Mouse (Mus musculus): ENCODE results near the gene Smok2b. TPM values are rescaled to one million over a fixed set of nuclear protein-coding genes. Genes with fewer than 3 reads are reported as not detected.
"Not testable (repeated sequence)": the region's sequence is repeated elsewhere in the genome, so short reads cannot be mapped to it uniquely, and the experiment has no call there.

The Smok2b gene
- not detected in 2 replicates for polyA plus RNA-seq (2014; fragmentation: Nextera tagmentation; extraction: Ambion mirVana)

DNA sequence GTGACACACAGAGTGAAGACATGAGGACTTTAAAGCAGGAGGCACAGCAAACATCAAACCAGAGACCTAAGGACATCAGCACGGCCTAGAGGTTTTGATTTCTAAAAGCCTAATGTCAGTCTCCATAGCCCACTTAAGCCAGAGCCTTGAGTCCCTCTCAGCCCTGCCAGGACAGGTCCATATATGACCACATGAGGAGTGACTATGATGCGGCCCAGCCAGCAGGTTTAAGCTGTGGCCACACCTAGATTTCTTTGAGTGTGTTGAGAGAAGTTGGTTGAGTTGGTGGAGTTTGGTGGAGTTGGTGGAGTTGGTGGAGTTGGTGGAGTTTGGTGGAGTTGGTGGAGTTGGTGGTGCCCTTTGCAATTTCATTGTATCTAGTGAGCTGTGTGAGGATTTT is at the start of gene Smok2b:
Gene Smok2b, plus strand, starts transcription at position 301 of the 400 bp plus-strand sequence.
- DNase-seq; H3K9ac ChIP-seq; H3K36me3 ChIP-seq (ENCODE audit: insufficient read depth); ATAC-seq (ENCODE audit: insufficient read depth); H3K27me3 ChIP-seq (ENCODE audit: insufficient read depth, low read length); H3K27ac ChIP-seq (ENCODE audit: low read depth); H3K4me3 ChIP-seq (ENCODE audit: low read depth, low read length); H3K4me1 ChIP-seq (ENCODE audit: insufficient read depth); H3K4me2 ChIP-seq: not testable (repeated sequence)
- 79% methylated on average over 2 of the region's 2 CpGs for WGBS
- H3K9me3 ChIP-seq (ENCODE audit: low read depth, low read length): peaks cover 67% of the 10 kb centered on the region

GRCm38 (mm10) chr17:13180491-13180890 is 49.6 kb upstream of the Smok2b start:
- not testable (repeated sequence) for H3K4me3 ChIP-seq (ENCODE audit: low read depth, low read length); H3K36me3 ChIP-seq (ENCODE audit: insufficient read depth); H3K27me3 ChIP-seq (ENCODE audit: insufficient read depth, low read length); ATAC-seq (ENCODE audit: insufficient read depth); DNase-seq; H3K9ac ChIP-seq; H3K27ac ChIP-seq (ENCODE audit: low read depth); H3K9me3 ChIP-seq (ENCODE audit: low read depth, low read length); H3K4me1 ChIP-seq (ENCODE audit: insufficient read depth); H3K4me2 ChIP-seq
- 86% methylated on average over 5 of the region's 5 CpGs for WGBS

GRCm38 (mm10) chr17:13182712-13183111 is 47.3 kb upstream of the Smok2b start:
- H3K27me3 ChIP-seq (ENCODE audit: insufficient read depth, low read length); DNase-seq; H3K4me1 ChIP-seq (ENCODE audit: insufficient read depth); ATAC-seq (ENCODE audit: insufficient read depth); H3K27ac ChIP-seq (ENCODE audit: low read depth); H3K36me3 ChIP-seq (ENCODE audit: insufficient read depth); H3K4me2 ChIP-seq; H3K9ac ChIP-seq; H3K9me3 ChIP-seq (ENCODE audit: low read depth, low read length); H3K4me3 ChIP-seq (ENCODE audit: low read depth, low read length): not testable (repeated sequence)
- WGBS: 47% methylated on average over 2 of the region's 4 CpGs

GRCm38 (mm10) chr17:13184514-13184913 is 45.5 kb upstream of the Smok2b start:
- not testable (repeated sequence) for H3K9me3 ChIP-seq (ENCODE audit: low read depth, low read length)

GRCm38 (mm10) chr17:13186541-13186940 is 43.5 kb upstream of the Smok2b start:
- not testable (repeated sequence) for H3K4me1 ChIP-seq (ENCODE audit: insufficient read depth); H3K27me3 ChIP-seq (ENCODE audit: insufficient read depth, low read length); ATAC-seq (ENCODE audit: insufficient read depth); H3K4me3 ChIP-seq (ENCODE audit: low read depth, low read length); H3K27ac ChIP-seq (ENCODE audit: low read depth); H3K36me3 ChIP-seq (ENCODE audit: insufficient read depth); H3K9ac ChIP-seq; DNase-seq; H3K9me3 ChIP-seq (ENCODE audit: low read depth, low read length); H3K4me2 ChIP-seq
- WGBS: 76% methylated on average over 6 of the region's 6 CpGs

More at GRCm38 (mm10) chr17:13184514-13184913, 45.5 kb upstream of the Smok2b start:
- 87% methylated on average over 4 of the region's 5 CpGs for WGBS
- not testable (repeated sequence) for H3K9ac ChIP-seq; ATAC-seq (ENCODE audit: insufficient read depth); H3K4me1 ChIP-seq (ENCODE audit: insufficient read depth); H3K36me3 ChIP-seq (ENCODE audit: insufficient read depth); H3K27me3 ChIP-seq (ENCODE audit: insufficient read depth, low read length); H3K4me2 ChIP-seq; DNase-seq; H3K4me3 ChIP-seq (ENCODE audit: low read depth, low read length); H3K27ac ChIP-seq (ENCODE audit: low read depth)

GRCm38 (mm10) chr17:13187621-13188020 is 42.4 kb upstream of the Smok2b start:
- not testable (repeated sequence) for H3K4me1 ChIP-seq (ENCODE audit: insufficient read depth); H3K27me3 ChIP-seq (ENCODE audit: insufficient read depth, low read length); H3K4me3 ChIP-seq (ENCODE audit: low read depth, low read length); H3K36me3 ChIP-seq (ENCODE audit: insufficient read depth); H3K9ac ChIP-seq; ATAC-seq (ENCODE audit: insufficient read depth); H3K4me2 ChIP-seq; H3K9me3 ChIP-seq (ENCODE audit: low read depth, low read length); H3K27ac ChIP-seq (ENCODE audit: low read depth)
- 57% methylated on average over 6 of the region's 6 CpGs for WGBS
- DNase-seq: peak; percentile 7

DNA sequence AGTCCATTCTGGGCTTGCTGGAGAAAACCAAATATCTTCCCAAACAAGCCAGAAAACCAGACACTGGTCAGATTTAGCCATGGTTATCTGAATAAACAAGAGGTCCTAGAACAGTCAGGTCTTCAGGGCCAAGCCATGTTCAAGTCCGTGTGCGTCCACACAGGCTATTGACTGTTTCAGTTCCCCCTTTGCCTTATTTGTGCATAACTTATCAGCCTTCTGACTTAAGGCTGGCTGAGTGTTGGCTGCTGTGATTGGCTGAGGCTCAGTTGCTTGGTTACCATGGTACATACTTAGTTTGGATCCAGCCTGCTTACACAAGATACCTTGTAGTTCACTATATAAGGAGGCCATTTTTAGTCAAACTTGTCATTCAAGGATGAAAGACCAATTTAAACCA is 41.2 kb upstream of the Smok2b start:
- not testable (repeated sequence) for H3K27ac ChIP-seq (ENCODE audit: low read depth); H3K4me2 ChIP-seq; H3K4me1 ChIP-seq (ENCODE audit: insufficient read depth); H3K9ac ChIP-seq; H3K27me3 ChIP-seq (ENCODE audit: insufficient read depth, low read length); H3K36me3 ChIP-seq (ENCODE audit: insufficient read depth); H3K9me3 ChIP-seq (ENCODE audit: low read depth, low read length); DNase-seq; ATAC-seq (ENCODE audit: insufficient read depth); H3K4me3 ChIP-seq (ENCODE audit: low read depth, low read length)
- 85% methylated on average over 2 of the region's 2 CpGs for WGBS

GRCm38 (mm10) chr17:13190836-13191583 is 39.0 kb upstream of the Smok2b start:
- H3K27me3 ChIP-seq (ENCODE audit: insufficient read depth, low read length); H3K4me3 ChIP-seq (ENCODE audit: low read depth, low read length); H3K4me2 ChIP-seq; H3K36me3 ChIP-seq (ENCODE audit: insufficient read depth); H3K9ac ChIP-seq; H3K27ac ChIP-seq (ENCODE audit: low read depth); H3K4me1 ChIP-seq (ENCODE audit: insufficient read depth); DNase-seq: not testable (repeated sequence)
- WGBS: 80% methylated on average over 10 of the region's 10 CpGs
- peaks cover 16% of the 10 kb centered on the region; the same call in 1 of the 2 replicates for H3K9me3 ChIP-seq (ENCODE audit: low read depth, low read length)
- peak; percentile 28; the same call in 1 of the 2 replicates for ATAC-seq (ENCODE audit: insufficient read depth)

DNA sequence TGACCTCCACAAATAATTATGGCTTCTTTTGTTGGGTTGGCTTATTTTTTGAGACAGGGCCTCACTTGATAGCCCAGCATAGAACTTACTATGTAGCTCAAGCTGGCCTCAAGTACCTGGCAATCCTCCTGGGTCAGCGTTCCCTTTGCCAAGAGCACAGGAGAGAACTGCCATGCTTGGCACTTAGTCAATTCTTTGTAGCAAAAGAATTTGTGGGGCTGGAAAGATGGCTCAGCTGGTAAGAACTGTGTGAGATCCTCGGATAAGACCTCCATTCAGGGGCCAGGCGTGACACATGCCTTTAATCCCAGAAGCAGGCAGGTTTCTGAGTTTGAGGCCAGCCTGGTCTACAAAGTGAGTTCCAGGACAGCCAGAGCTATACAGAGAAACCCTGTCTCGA is 33.6 kb upstream of the Smok2b start:
- DNase-seq; H3K9ac ChIP-seq; H3K4me2 ChIP-seq; H3K27me3 ChIP-seq (ENCODE audit: insufficient read depth, low read length); H3K4me3 ChIP-seq (ENCODE audit: low read depth, low read length); ATAC-seq (ENCODE audit: insufficient read depth); H3K4me1 ChIP-seq (ENCODE audit: insufficient read depth); H3K27ac ChIP-seq (ENCODE audit: low read depth); H3K36me3 ChIP-seq (ENCODE audit: insufficient read depth): not testable (repeated sequence)
- H3K9me3 ChIP-seq (ENCODE audit: low read depth, low read length): peaks cover 18% of the 10 kb centered on the region
- 60% methylated on average over 4 of the region's 4 CpGs for WGBS

- H3K4me3 ChIP-seq (ENCODE audit: low read depth, low read length); H3K27ac ChIP-seq (ENCODE audit: low read depth); H3K36me3 ChIP-seq (ENCODE audit: insufficient read depth); DNase-seq; ATAC-seq (ENCODE audit: insufficient read depth); H3K4me2 ChIP-seq; H3K4me1 ChIP-seq (ENCODE audit: insufficient read depth); H3K9ac ChIP-seq; H3K27me3 ChIP-seq (ENCODE audit: insufficient read depth, low read length): not testable (repeated sequence)
- peaks cover 18% of the 10 kb centered on the region for H3K9me3 ChIP-seq (ENCODE audit: low read depth, low read length)
- 83% methylated on average over 2 of the region's 2 CpGs for WGBS
These were observed 31.2 kb upstream of the Smok2b start for GRCm38 (mm10) chr17:13198812-13199211.

Data from lung, embryonic 14.5 days (tissue).